Comparison of ENCODE assay signal across 24 mouse cellular contexts in genomic region chr1:74801631-74802140, GRCm38 (mm10). TPM values are rescaled to one million over a fixed set of nuclear protein-coding genes. Genes with fewer than 3 reads are reported as not detected.
"Had no signal": no experiment of that assay in that cellular context is flagged by ENCODE, and none has a peak within 500 bp of the region (broad histone marks: within the 10 kb centered on the region; RNA-seq: fewer than 3 reads in every experiment).

No protein-coding gene starts in this region.

- H3K4me2 ChIP-seq: liver, embryonic 13.5 days; liver, embryonic 15.5 days; lung, embryonic 15.5 days; midbrain, embryonic 13.5 days; midbrain, embryonic 15.5 days had no signal

- H3K9me3 ChIP-seq: liver, embryonic 13.5 days; liver, embryonic 15.5 days; lung, embryonic 15.5 days; megakaryocyte, embryonic 14.5 days; midbrain, embryonic 13.5 days; midbrain, embryonic 15.5 days; neural tube, embryonic 12.5 days; stomach, embryonic 15.5 days had no signal

- DNase-seq: liver, embryonic 13.5 days; liver, postnatal 0 days; lung, adult 2 months; lung, postnatal 14 days; lung, postnatal 36 days; right cerebral cortex, postnatal 14 days; thymus, adult 2 months; thymus, postnatal 25 days; thymus, postnatal 4 days had no signal

- H3K27ac ChIP-seq: liver, embryonic 13.5 days; liver, embryonic 15.5 days; lung, embryonic 15.5 days; macrophage; midbrain, embryonic 13.5 days; midbrain, embryonic 15.5 days; neural tube, embryonic 12.5 days; stomach, embryonic 15.5 days; stomach, postnatal 0 days had no signal

- H3K36me3 ChIP-seq: liver, embryonic 13.5 days; liver, embryonic 15.5 days; lung, embryonic 15.5 days; midbrain, embryonic 13.5 days; midbrain, embryonic 15.5 days; neural tube, embryonic 12.5 days; stomach, embryonic 15.5 days had no signal

- H3K9ac ChIP-seq: liver, embryonic 13.5 days; liver, embryonic 15.5 days; liver, postnatal 0 days; lung, embryonic 15.5 days; midbrain, embryonic 13.5 days; midbrain, embryonic 15.5 days; neural tube, embryonic 12.5 days; stomach, embryonic 15.5 days had no signal

- H3K4me3 ChIP-seq: liver, embryonic 13.5 days; liver, embryonic 15.5 days; lung, embryonic 15.5 days; midbrain, embryonic 13.5 days; midbrain, embryonic 15.5 days; neural tube, embryonic 12.5 days; stomach, embryonic 15.5 days had no signal

- ATAC-seq: liver, postnatal 0 days; lung, postnatal 0 days; midbrain, embryonic 13.5 days; midbrain, embryonic 15.5 days had no signal

RNA-seq across cellular contexts. Expression of gene Wnt10a, which starts 10.4 kb away (rescaled TPM):
- total RNA-seq: megakaryocyte progenitor cell, adult 5-6 weeks; monocyte, adult 5-6 weeks; neutrophil, adult 5-6 weeks had no signal
- polyA plus RNA-seq: liver, embryonic 13.5 days; liver, embryonic 15.5 days; lung, postnatal 0 days; macrophage; neural tube, embryonic 14.5 days had no signal

RNA-seq across cellular contexts. Expression of gene Wnt6, which starts 30.0 kb away (rescaled TPM):
- total RNA-seq: neutrophil, adult 5-6 weeks had no signal
- polyA plus RNA-seq: macrophage; neural tube, embryonic 14.5 days had no signal

RNA-seq across cellular contexts. Expression of gene Prkag3, which starts 52.7 kb away (rescaled TPM):
- total RNA-seq: megakaryocyte progenitor cell, adult 5-6 weeks; monocyte, adult 5-6 weeks had no signal
- polyA plus RNA-seq: macrophage; midbrain, embryonic 15.5 days; neural tube, embryonic 14.5 days had no signal

RNA-seq across cellular contexts. Expression of gene Cdk5r2, which starts 53.0 kb away (rescaled TPM):
- total RNA-seq: megakaryocyte progenitor cell, adult 5-6 weeks; monocyte, adult 5-6 weeks; neutrophil, adult 5-6 weeks had no signal
- polyA plus RNA-seq: liver, embryonic 13.5 days; liver, embryonic 15.5 days; liver, postnatal 0 days; lung, embryonic 15.5 days; lung, postnatal 0 days; macrophage; spleen, adult 2 months had no signal
